Mouse (Mus musculus): ENCODE results near the gene Lpxn. TPM values are rescaled to one million over a fixed set of nuclear protein-coding genes. Genes with fewer than 3 reads are reported as not detected.

Lpxn gene
- total RNA-seq, 2 experiments from 2014 or later: 0.17 TPM; not detected in 1

- Histone ChIP-seq H3K27ac (peak overlapping the region; percentile 99), H3K4me3 (peak overlapping the region; percentile 97)
- intact Hi-C loops (cut with DNase I): loop anchor here (5.0 to 10.0 kb wide), 3 partner anchors 72 to 782 kb away; partner anchors contain the start of gene Gm4952
- DNase-seq: peak; percentile 98
- peak; percentile 91 for TF ChIP-seq CTCF (IDR thresholded peaks at IDR 0.05)
Observed at GRCm38 (mm10) chr19:12794056-12795044, 1.6 kb upstream of the Lpxn start.

GRCm38 (mm10) chr19:12795110-12795509 lies 883 bp upstream of the Lpxn start:
- no peak for TF ChIP-seq CTCF (IDR thresholded peaks at IDR 0.05)
- H3K27ac ChIP-seq: peak overlapping the region; percentile 99
- intact Hi-C loops (cut with DNase I): loop anchor here (5.0 to 10.0 kb wide), 3 partner anchors 73 to 783 kb away; partner anchors contain the start of gene Gm4952
- DNase-seq: no peak
- H3K4me3 ChIP-seq: peak overlapping the region; percentile 97

GRCm38 (mm10) chr19:12796328-12796931 lies 437 bp downstream of the Lpxn start:
- TF ChIP-seq CTCF (IDR thresholded peaks at IDR 0.05): no peak
- peak overlapping the region; percentile 97 for H3K4me3 ChIP-seq
- intact Hi-C loops (cut with DNase I): loop anchor here (5.0 to 10.0 kb wide), 3 partner anchors 74 to 784 kb away; partner anchors contain the start of gene Gm4952
- H3K27ac ChIP-seq: peak overlapping the region; percentile 99
- DNase-seq: peak; percentile 62

GRCm38 (mm10) chr19:12797071-12797470 lies 1.1 kb downstream of the Lpxn start:
- peak; percentile 64 for TF ChIP-seq CTCF (IDR thresholded peaks at IDR 0.05)
- DNase-seq: peak; percentile 21
- intact Hi-C loops (cut with DNase I): loop anchor here (5.0 to 10.0 kb wide), 3 partner anchors 75 to 785 kb away; partner anchors contain the start of gene Gm4952
- peak overlapping the region; percentile 99 for H3K27ac ChIP-seq
- peak overlapping the region; percentile 97 for H3K4me3 ChIP-seq

- Histone ChIP-seq H3K4me3 (peak overlapping the region; percentile 43), H3K27ac (no peak overlapping the region)
- intact Hi-C loops (cut with DNase I): loop anchor here (5.0 to 10.0 kb wide), 3 partner anchors 76 to 786 kb away; partner anchors contain the start of gene Gm4952
- no peak for DNase-seq
- TF ChIP-seq CTCF (IDR thresholded peaks at IDR 0.05): no peak
Observed at GRCm38 (mm10) chr19:12798404-12798803, 2.4 kb downstream of the Lpxn start.

GRCm38 (mm10) chr19:12799081-12799480 lies 3.1 kb downstream of the Lpxn start:
- H3K4me3 ChIP-seq: peak overlapping the region; percentile 43
- intact Hi-C loops (cut with DNase I): loop anchor here (5.0 to 10.0 kb wide), 3 partner anchors 77 to 787 kb away; partner anchors contain the start of gene Gm4952
- H3K27ac ChIP-seq: no peak overlapping the region; the same call in 1 of the 2 replicates
- no peak for DNase-seq
- TF ChIP-seq CTCF (IDR thresholded peaks at IDR 0.05): no peak

GRCm38 (mm10) chr19:12800621-12801020 lies 4.6 kb downstream of the Lpxn start:
- no peak overlapping the region for H3K4me3 ChIP-seq
- intact Hi-C loops (cut with DNase I): no loop called here
- no peak for DNase-seq
- no peak overlapping the region for H3K27ac ChIP-seq
- TF ChIP-seq CTCF (IDR thresholded peaks at IDR 0.05): no peak

- TF ChIP-seq CTCF (IDR thresholded peaks at IDR 0.05): no peak
- Histone ChIP-seq H3K27ac (no peak overlapping the region), H3K4me3 (no peak overlapping the region)
- intact Hi-C loops (cut with DNase I): no loop called here
- no peak for DNase-seq
Observed at GRCm38 (mm10) chr19:12801046-12801445, 5.1 kb downstream of the Lpxn start.

- no peak for TF ChIP-seq CTCF (IDR thresholded peaks at IDR 0.05)
- H3K4me3 ChIP-seq: no peak overlapping the region
- intact Hi-C loops (cut with DNase I): no loop called here
- DNase-seq: no peak
- no peak overlapping the region for H3K27ac ChIP-seq
Observed at GRCm38 (mm10) chr19:12802830-12803229, 6.8 kb downstream of the Lpxn start.

- no peak overlapping the region for H3K27ac ChIP-seq
- intact Hi-C loops (cut with DNase I): no loop called here
- DNase-seq: no peak
- TF ChIP-seq CTCF (IDR thresholded peaks at IDR 0.05): no peak
- H3K4me3 ChIP-seq: no peak overlapping the region
Observed at GRCm38 (mm10) chr19:12804237-12804636, 8.2 kb downstream of the Lpxn start.

GRCm38 (mm10) chr19:12805730-12806129 lies 9.7 kb downstream of the Lpxn start:
- Histone ChIP-seq H3K4me3 (no peak overlapping the region), H3K27ac (no peak overlapping the region)
- DNase-seq: no peak
- TF ChIP-seq CTCF (IDR thresholded peaks at IDR 0.05): no peak
- intact Hi-C loops (cut with DNase I): no loop called here

- intact Hi-C loops (cut with DNase I): no loop called here
Observed at GRCm38 (mm10) chr19:12806214-12806613, 10.2 kb downstream of the Lpxn start.

More at GRCm38 (mm10) chr19:12806214-12806613, 10.2 kb downstream of the Lpxn start:
- no peak overlapping the region for H3K27ac ChIP-seq
- no peak overlapping the region for H3K4me3 ChIP-seq
- DNase-seq: no peak
- no peak for TF ChIP-seq CTCF (IDR thresholded peaks at IDR 0.05)
